Mouse (Mus musculus): ENCODE measurements around the gene Hoxd3. TPM values are rescaled to one million over a fixed set of nuclear protein-coding genes. Genes with fewer than 3 reads are reported as not detected.

Gene Hoxd3
- total RNA-seq, 4 experiments from 2014 or later = 0.17 to 0.29 TPM; not detected in 2

GRCm38 (mm10) chr2:74726973-74727639, 15.4 kb downstream of the Hoxd3 start:
- DNase-seq (ENCODE audit: low spot score in 2 of 2) = no peak

GRCm38 (mm10) chr2:74727640-74728302, 16.0 kb downstream of the Hoxd3 start:
- no peak for DNase-seq (ENCODE audit: low spot score in 2 of 2)

GRCm38 (mm10) chr2:74728303-74728680, 16.6 kb downstream of the Hoxd3 start:
- no peak for DNase-seq (ENCODE audit: low spot score in 2 of 2)

GRCm38 (mm10) chr2:74730331-74730730, 18.6 kb downstream of the Hoxd3 start:
- DNase-seq (ENCODE audit: low spot score in 2 of 2) = no peak

- no peak for DNase-seq (ENCODE audit: low spot score in 2 of 2)
Measured at GRCm38 (mm10) chr2:74731055-74731454, 19.3 kb downstream of the Hoxd3 start.

GRCm38 (mm10) chr2:74731799-74732512, 20.2 kb downstream of the Hoxd3 start:
- no peak for DNase-seq (ENCODE audit: low spot score in 2 of 2)

- no peak for DNase-seq (ENCODE audit: low spot score in 2 of 2)
Measured at GRCm38 (mm10) chr2:74732513-74733316, 21.0 kb downstream of the Hoxd3 start.

- DNase-seq (ENCODE audit: low spot score in 2 of 2) = no peak
Measured at GRCm38 (mm10) chr2:74733317-74733661, 21.6 kb downstream of the Hoxd3 start.

GRCm38 (mm10) chr2:74733765-74734164, 22.0 kb downstream of the Hoxd3 start:
- no peak for DNase-seq (ENCODE audit: low spot score in 2 of 2)

GRCm38 (mm10) chr2:74734451-74734850, 22.7 kb downstream of the Hoxd3 start:
- DNase-seq (ENCODE audit: low spot score in 2 of 2) = no peak

GRCm38 (mm10) chr2:74734996-74735811, 23.5 kb downstream of the Hoxd3 start:
- no peak for DNase-seq (ENCODE audit: low spot score in 2 of 2)

- no peak for DNase-seq (ENCODE audit: low spot score in 2 of 2)
Measured at GRCm38 (mm10) chr2:74735851-74736687, 24.3 kb downstream of the Hoxd3 start.

- DNase-seq (ENCODE audit: low spot score in 2 of 2) = no peak
Measured at GRCm38 (mm10) chr2:74736688-74737577, 25.2 kb downstream of the Hoxd3 start.

GRCm38 (mm10) chr2:74737578-74738070, 25.9 kb downstream of the Hoxd3 start:
- DNase-seq (ENCODE audit: low spot score in 2 of 2) = no peak

- no peak for DNase-seq (ENCODE audit: low spot score in 2 of 2)
Measured at GRCm38 (mm10) chr2:74738623-74739475, 27.1 kb downstream of the Hoxd3 start.

- no peak for DNase-seq (ENCODE audit: low spot score in 2 of 2)
Measured at GRCm38 (mm10) chr2:74739476-74739800, 27.7 kb downstream of the Hoxd3 start.

- no peak for DNase-seq (ENCODE audit: low spot score in 2 of 2)
Measured at GRCm38 (mm10) chr2:74739869-74740268, 28.1 kb downstream of the Hoxd3 start.

Data from gastrocnemius, adult 8-10 months (tissue).